Mouse (Mus musculus) left cerebral cortex, postnatal 36 days (tissue): ENCODE measurements around the gene Focad. TPM values are rescaled to one million over a fixed set of nuclear protein-coding genes. Genes with fewer than 3 reads are reported as not detected.

Source experiments
- DNase-seq, 2 experiments: peaks; one replicate each; pipeline ENCODE4 v3.0.0; 2021 to 2022; ENCODE audit warnings: low spot score in 2 of 2, mixed read lengths in 1 of 2
- intact Hi-C: fragments of 180-260 bp; cut with DNase I; formaldehyde crosslinking; loops from one replicate; pipeline ENCODE4 v1.15.1; 2025
- total RNA-seq, 2 experiments: library from RNA; stranded (reverse); gene quantifications; 2 replicates each; pipeline ENCODE4 v1.2.3; 2021

Focad gene
- total RNA-seq, 2 experiments from 2014 or later = 44.2 to 53.5 TPM

DNA sequence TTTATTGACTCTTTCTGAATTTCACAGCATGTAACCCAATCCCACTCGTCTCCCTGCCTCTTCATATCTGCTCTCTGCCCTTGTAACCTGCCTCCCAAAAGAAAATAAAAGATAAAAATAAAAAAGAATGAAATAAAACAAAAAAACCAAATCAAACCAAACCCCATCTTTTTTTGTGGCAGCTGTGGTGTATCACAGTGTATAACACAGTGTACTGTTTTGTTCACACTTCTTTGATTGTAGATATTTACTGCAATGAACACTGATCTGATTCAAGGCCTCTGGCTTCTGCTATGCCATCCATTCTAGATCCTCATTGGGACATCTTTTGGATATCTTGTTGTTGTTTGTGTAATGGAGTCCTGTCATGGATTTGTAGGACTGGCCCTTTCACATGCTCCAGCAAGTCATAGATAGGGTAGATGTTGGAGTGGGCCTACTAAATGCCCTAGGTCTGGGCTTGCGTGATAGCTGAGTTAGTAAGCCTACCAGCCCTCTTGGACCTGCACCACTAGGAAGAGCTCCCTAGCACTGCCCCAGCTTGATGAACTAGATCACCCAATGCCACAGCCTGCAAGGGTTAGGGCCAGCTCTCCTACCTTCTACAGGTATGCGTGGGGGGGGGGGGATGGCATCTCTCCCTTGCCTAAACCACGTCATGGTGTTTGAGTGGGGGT is 181.8 kb downstream of the Focad start:
- no peak for DNase-seq
- intact Hi-C loops = no loop called here

DNA sequence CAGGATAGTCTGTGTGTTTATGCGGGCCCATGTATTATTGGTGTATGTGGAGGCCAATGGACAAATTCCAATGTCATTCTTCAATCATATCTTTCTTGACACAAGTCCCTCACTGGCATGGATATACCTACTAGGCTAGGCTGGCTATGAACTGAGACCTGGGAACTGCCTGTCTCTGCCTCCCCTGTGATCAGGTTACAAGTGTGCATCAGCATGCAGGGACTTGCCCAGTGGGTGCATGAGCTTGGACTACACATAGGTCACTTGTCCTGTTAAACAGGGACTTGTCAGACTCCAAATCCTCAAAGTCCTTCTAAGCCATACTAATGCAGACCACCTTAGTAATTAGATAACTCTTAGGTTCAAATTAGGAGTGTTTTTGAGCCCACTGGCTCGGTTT is 184.1 kb downstream of the Focad start:
- intact Hi-C loops = no loop called here
- no peak for DNase-seq

DNA sequence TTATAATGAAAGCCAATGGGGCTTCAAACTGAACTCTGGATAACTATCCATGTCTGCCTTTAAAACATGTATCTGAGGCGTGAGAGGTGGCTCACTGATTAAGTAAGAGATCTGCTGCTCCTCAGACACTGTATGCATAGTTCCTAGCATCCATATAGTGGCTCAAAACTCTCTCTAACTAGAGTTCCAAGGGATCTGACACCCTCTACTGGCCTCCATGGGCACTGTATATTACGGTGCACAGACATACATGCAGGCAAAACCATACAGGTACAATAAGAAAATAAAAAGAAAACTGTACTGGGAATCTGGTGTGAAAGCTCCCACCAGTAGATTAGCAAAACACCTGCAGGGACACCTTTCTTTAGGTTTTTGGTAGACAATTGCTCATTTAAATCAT is 186.1 kb downstream of the Focad start:
- DNase-seq = no peak
- intact Hi-C loops = no loop called here

DNA sequence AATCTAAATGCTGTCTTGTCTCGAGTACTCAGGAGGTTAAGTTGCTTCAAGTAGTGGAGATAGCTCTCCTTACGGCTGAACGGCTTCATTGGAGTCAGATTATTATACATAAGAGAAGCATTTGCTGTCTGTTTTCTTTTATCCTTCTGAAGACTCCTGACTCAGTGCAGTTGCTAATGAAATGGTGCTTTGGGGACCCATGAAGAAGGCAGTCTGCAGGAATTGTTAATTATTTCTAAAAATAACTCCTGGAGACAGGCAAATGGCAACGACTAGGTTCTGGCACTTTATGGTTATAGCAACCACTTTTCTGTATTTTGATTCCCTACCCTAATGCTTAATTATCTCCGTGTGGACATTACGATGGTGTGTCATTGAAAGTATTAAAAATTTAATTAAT is 201.1 kb downstream of the Focad start:
- intact Hi-C loops = no loop called here

DNA sequence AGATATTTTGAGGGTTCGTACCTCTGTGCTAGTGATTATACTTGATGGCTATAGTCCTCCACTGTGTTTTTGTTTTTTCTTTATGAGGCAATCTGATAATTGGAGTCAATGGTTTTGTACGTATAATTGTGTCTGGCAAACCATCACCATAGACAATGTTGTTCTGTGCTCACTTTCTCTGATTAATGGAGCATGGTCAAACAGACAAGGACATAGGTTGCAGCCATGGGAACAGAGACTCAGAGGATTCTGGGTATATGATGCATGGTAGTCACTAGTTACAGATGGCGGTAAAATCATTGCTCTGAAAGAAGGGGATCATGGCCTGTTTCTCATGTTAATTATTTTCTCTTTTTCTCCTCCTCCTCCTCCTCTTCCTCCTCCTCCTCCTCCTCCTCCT is 205.1 kb downstream of the Focad start:
- intact Hi-C loops = no loop called here

More for the DNA sequence above, 201.1 kb downstream of the Focad start:
- DNase-seq = no peak

DNA sequence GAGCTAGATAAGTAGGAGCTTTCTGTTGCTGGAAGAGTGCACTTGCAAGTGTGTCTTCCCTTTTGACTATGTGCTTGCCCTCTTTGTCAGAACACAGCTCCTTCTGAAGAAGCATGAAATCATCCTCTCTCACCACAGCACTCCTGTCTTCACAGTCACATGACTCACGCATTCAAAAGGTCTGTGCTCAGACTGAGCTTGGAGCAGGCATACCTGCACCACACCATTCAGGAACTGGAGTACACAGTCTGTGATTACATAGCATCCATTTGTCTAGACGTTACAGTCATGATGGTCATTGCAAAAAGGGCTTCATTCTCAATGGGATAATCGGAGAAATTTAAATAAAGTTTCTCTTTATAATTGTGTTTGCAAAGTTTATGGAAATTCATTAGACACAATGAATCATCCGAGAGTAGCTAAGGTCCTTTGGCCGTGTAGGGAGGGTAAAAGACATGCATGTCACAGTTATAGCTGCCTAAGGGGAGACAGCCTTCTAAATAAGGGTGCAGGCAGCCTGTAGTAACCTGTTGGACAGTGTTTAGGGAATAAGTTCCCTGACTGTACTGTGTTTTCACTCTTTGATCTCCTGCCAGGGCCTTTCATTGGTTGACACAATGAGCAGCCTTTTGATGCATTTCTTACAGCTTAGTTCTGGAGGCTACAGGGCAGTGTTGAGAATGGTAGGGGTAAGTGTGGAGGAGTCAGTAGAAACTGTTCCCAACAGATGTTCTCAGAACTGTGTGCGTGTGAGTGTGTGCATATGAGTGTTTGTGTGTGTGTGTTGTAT is 206.6 kb downstream of the Focad start:
- no peak for DNase-seq
- intact Hi-C loops = loop anchor here (5.0 to 10.0 kb wide), 2 partner anchors 244 to 514 kb away; no protein-coding TSS in a partner anchor

More for the DNA sequence above, 205.1 kb downstream of the Focad start:
- DNase-seq = no peak

DNA sequence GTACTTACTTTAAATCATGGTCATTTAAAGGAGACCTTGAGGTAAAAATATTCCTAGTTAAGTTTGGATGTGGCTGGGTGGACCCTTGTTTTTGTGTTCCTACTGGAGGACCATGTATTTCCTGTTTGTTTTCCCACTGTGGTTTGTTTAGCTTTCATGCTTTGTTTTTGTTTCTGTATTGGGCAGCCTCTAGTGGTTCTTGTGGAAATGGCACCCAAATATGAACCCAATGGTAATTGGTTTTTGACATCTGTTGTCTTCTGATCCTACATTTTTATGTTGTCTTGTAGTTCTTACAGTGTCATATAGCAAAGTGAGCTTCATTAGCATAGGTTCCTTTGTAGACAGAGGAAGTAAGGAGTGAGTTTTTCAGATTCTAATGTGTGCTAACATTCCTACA is 207.9 kb downstream of the Focad start:
- no peak for DNase-seq
- intact Hi-C loops = loop anchor here (2.0 to 10.0 kb wide), 3 partner anchors 243 to 515 kb away; no protein-coding TSS in a partner anchor

DNA sequence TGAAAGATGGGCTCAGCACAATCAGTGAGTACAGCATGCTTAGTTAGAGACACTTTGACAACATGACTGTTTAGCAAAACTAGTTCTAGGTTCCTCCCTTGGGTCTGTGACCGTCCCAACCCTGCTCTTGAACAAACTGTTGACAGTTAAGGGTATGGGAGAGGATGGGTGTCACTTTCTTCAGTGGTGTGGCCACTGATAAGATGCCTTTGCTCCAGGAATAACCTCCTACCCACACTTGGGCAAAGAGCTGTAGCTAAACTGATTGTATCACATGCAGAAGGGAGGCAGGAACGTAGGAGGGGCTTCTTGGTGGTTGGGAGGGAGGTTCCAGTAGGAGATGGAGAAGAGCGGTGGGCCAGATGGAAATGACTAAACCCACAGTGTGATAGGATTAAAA is 213.3 kb downstream of the Focad start:
- DNase-seq = no peak
- intact Hi-C loops = loop anchor here (10.0 kb wide), 1 partner anchor 237 kb away; no protein-coding TSS in a partner anchor

DNA sequence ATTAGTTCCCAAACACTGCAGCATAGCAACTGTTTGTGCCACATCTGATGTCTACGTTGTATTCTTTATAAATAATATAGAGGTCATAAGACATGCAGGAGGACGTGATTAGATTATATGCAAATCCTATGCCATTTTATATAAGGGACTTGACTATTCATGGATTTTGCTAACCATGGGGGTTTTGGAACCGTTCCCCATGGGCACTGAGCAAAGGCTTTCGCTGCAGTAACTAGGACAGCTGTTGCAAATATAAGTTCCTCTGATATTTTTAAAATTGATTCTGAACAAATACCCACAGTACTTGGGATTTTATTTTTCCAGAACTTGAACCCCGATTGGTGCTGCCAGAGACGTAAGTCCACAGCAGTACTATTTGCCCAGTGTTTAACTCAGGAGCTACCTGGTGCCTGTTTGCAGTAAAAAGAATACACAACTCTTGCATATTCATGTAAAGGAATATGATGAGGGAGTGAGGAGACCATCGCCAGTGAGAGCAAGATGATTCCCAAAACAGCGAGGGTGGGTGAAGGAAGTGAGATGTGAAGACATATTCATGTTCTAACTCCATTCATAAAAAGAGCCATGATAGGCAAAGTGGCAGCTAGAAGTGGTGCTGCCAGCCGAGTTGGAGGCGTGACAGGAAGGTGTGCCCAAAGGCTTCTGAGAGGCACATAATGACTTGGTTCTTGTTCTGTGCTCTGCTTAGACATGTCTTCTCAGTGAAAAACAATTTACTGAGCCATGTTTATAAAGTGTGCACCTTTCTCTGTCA is 214.1 kb downstream of the Focad start:
- DNase-seq = peak in 1 of 2 experiments; percentile 20
- intact Hi-C loops = loop anchor here (10.0 kb wide), 1 partner anchor 236 kb away; no protein-coding TSS in a partner anchor

DNA sequence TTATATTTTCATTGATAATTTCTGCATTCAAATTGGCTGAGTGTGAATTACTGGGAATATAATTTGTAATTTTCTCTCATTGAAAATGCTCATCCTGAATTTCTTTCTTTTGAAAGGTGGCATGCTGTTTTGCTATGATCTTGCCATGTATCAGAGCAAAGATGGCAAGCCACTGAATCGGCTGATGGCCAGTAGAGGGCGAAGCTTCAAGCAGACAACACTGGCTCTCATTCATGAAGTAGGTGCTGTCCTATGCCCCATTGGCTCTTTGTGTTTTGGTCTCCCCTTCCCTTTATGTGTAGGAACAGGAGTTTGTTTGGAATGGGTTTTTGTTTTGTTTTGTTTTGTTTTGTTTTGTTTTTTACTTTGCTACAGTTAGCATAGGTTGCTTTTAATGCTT is 215.2 kb downstream of the Focad start:
- DNase-seq = no peak
- intact Hi-C loops = loop anchor here (10.0 kb wide), 1 partner anchor 235 kb away; no protein-coding TSS in a partner anchor

DNA sequence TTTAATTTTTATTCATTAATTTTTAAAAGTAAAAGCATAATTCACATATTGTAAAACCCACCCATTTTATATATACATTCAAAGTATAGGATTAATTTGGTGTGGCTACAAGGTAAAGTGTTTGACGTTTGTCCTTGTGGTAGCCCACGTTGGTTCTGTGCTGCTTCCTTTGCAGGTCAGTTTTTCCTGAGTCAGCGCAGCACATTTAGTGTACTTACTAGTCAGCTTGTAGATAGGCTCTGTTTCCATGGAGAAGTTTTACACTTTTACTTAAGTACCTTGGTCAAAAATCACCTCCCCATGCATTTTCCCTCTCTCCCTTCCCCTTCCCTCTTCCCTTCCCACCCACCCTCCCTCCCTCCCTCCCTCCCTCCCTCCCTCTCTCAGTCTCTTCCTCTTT is 220.5 kb downstream of the Focad start:
- DNase-seq = no peak
- intact Hi-C loops = no loop called here

DNA sequence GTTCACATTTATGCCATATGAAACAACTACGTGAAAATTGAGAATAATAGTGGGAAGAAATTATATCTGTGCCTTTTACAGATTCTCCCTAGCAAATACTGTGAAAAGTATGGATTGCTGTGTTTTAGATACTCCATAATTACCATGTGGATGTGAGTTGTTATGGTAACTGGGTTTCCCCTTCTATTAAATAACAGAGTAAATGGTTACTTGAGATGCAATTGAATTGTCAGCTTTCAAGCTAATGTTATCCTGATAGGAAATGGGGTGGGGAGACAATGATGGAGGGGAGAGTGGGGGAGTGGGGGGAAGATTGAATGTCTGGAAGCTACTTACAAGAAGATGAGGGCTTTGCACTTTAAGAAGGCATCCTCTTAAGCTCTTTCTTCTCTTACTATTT is 225.6 kb downstream of the Focad start:
- intact Hi-C loops = no loop called here
- DNase-seq = no peak

DNA sequence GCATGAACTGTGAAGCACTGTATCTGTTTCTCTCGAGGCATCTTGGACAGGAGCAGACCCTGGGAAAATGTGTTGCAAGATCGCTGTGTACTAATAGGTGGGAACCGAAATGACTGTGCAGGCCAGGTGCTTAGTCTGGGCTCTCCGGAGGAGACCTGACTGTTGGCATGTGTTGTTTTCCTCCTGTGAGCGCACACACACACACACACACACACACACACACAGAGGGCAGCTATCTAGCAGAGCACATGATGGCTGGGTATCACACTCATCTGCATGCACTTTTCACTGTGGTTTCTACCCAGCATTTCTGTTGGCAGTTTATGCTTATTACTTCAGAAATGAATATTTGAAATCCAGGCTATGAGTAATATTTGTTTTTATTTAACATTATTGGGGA is 231.0 kb downstream of the Focad start:
- intact Hi-C loops = no loop called here
- no peak for DNase-seq

DNA sequence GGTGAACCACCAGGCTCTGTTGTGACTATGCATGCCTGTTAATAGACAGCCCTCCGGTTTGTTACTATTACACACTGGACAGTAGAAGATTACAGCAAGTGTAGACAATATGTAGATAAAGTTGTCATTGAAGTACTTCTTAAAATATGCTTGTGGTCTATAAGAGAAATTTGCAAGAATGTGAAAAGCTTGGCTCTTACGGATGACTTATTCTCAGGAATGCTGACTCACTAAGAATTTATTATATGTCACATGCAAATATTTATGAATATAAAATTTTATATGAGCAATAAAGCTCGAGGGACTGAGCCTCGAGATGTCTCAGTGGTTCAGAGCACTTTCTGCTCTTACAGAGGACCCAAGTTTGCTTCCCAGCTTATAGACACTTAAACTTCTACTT is 240.1 kb downstream of the Focad start:
- DNase-seq = no peak
- intact Hi-C loops = no loop called here

DNA sequence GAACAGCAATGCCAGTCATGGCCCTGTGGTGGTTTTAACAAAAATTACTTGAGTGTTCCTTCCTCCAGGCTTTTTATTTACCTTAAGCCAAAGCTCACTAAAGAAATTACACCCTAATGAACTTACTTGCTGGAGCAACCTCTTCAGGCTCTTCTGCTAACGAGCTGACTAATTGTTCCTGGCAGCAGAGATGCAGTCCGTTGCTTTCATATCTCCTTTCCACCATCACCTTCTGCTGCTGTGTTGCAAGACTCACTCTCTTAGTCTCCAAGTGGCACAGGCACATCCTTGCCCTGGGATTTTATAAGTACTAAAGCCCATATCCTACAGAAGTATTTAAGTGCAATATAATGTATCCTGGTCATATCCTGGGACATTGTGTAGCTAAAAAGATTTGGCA is 242.3 kb downstream of the Focad start:
- intact Hi-C loops = no loop called here
- no peak for DNase-seq

DNA sequence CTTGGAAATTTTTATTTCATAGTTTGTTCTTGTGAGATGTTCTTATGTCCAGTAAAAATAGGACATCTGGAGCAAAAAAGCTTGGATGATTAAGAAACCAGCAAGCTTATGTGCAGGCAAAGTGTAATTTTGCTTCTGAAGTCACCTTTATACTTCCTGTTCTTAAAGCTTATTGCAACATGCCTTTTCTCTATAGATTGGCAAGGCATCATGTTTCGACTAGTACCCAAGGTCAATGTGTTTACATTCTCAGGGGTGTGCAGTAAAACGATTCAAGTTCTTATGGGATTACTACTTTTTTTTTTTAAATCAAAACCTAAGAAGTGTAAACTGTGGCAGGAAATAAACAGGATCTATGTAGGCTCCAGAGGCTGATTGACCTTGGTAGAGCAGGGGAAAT is 242.9 kb downstream of the Focad start:
- DNase-seq = no peak
- intact Hi-C loops = no loop called here

DNA sequence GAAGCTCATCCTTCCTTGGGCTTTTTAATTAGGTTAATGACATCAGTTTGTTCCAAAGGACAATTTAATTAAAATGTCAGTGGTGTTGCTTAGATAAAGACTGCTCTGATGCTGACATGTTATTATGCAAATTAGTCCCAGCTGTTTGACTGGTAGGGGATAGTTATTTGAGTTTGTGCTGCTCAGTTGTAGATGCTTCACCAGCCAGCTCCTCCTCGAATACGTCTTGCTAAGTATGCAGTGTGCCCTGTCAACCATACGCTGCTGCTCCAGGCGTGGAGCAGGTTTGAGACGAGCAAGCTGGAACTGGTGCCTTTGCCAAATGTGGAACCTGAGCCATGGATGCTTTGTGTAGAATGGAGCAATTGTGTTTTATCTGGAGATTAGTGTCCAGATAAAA is 243.7 kb downstream of the Focad start:
- DNase-seq = no peak
- intact Hi-C loops = no loop called here

DNA sequence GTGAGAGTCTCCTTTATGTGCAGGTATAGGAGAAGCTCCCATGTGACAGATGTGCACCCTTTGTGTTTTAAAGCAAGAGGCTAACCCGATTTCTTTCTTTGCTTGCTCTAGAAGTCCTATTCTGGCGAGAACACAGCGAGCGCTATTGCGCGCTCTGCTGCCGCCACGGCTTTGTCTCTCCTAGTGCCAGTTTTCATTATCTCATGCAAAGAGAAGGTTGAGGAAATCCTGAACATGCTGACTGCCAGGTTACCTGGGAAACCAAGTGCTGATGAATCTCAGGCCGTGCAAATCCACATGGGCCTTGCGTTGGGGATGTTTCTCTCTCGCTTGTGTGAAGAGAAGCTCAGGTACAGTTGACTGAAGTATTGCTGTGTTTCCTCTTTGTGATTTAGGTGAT is 250.0 kb downstream of the Focad start:
- intact Hi-C loops = no loop called here
- peak; percentile 36 to 38 for DNase-seq

DNA sequence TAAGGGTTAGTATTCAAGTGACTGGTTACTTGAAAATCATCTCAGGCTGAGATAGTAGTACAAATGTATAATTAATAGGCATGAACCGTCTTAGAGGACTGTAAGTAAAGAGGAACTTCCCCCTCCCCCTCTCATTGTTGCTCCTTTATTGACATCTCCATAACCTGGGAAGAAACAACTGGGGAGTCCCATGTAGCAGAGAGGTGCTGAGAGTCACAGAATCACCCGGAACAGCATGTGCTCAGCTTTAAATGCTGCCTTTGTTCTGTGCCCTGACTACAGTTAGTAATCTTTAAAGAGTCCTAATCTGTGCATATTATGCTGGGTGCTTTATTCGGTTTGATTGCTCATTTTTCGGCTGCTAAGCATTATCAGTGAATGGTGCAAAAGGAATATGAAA is 250.6 kb downstream of the Focad start:
- no peak for DNase-seq
- intact Hi-C loops = no loop called here

DNA sequence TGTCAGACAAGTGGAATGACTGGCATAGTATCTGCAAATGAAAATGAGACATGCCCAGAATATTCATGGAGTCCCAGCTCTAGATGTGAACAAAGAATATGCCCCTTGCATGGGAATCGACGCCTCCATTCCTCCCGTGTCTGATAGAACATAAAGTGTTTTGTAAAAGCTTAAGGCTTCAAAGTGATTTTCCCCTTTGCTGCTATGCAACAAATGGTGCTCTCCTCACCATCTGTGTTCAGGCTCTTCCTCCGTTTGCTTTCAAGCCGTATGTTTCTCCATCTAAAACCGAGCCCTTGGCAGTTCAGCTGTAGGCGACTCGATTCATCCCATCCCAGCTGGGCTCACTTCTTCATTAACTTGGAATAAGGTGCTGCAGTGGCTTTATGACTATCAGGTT is 251.5 kb downstream of the Focad start:
- peak in 1 of 2 experiments; percentile 40 for DNase-seq
- intact Hi-C loops = no loop called here
